Mouse (Mus musculus) stomach, embryonic 14.5 days (tissue): ENCODE measurements around the gene Tecpr2. TPM values are rescaled to one million over a fixed set of nuclear protein-coding genes. Genes with fewer than 3 reads are reported as not detected.
A peak's percentile ranks its signal among the peaks of the same experiment; 100 is the strongest.

ENCODE experiments used
- ATAC-seq: fragments of 200-750 bp; cut with Nextera tagmentation; 2 replicates; pipeline ENCODE4 v1.8.0; 2017; ENCODE audit warnings: low read depth, moderate TSS enrichment; ENCODE audit not compliant: insufficient number of reproducible peaks, insufficient read depth, low FRiP score
- H3K27ac ChIP-seq: fragments of 300-500 bp; sonication (generic); 2 replicates; pipeline ENCODE4 v1.5.1; 2014; ENCODE audit warnings: mild to moderate bottlenecking, low read length, moderate library complexity, mixed read lengths
- H3K27me3 ChIP-seq: fragments of 300-500 bp; sonication (generic); 2 replicates; pipeline ENCODE4 v1.6.1; 2014; ENCODE audit warnings: low read length, control low read depth, mixed read lengths; ENCODE audit not compliant: control insufficient read depth, insufficient read depth
- H3K36me3 ChIP-seq: fragments of 300-500 bp; sonication (generic); 2 replicates; pipeline ENCODE4 v1.6.1; 2014; ENCODE audit warnings: mild to moderate bottlenecking, control low read depth, low read length, moderate library complexity, mixed read lengths; ENCODE audit not compliant: control insufficient read depth, insufficient read depth
- H3K4me1 ChIP-seq: fragments of 300-500 bp; sonication (generic); 2 replicates; pipeline ENCODE4 v1.6.1; 2014; ENCODE audit warnings: low read length, control low read depth, mixed read lengths; ENCODE audit not compliant: control insufficient read depth, insufficient read depth
- H3K4me2 ChIP-seq: fragments of 300-500 bp; sonication (generic); replicated peaks from 2 replicates; pipeline ENCODE4 v1.6.1; 2014; ENCODE audit warnings: low read depth, low read length, control low read depth
- H3K4me3 ChIP-seq: fragments of 300-500 bp; sonication (generic); 2 replicates; pipeline ENCODE4 v1.5.1; 2014; ENCODE audit warnings: low read depth, low read length, control low read depth
- H3K9ac ChIP-seq: fragments of 300-500 bp; sonication (generic); replicated peaks from 2 replicates; pipeline ENCODE4 v1.6.1; 2014; ENCODE audit warnings: low read depth, mild to moderate bottlenecking, control low read depth, low read length, moderate library complexity, mixed read lengths
- H3K9me3 ChIP-seq: fragments of 300-500 bp; sonication (generic); 2 replicates; pipeline ENCODE4 v1.6.1; 2016; ENCODE audit warnings: low read depth, low read length, control low read depth; ENCODE audit not compliant: control insufficient read depth
- WGBS: fragments of 180-500 bp; shearing (Covaris S2); extraction: QIAGEN DNeasy Blood & Tissue Kit; methylation state at CpG from one replicate; pipeline ENCODE4 v1.1.7; 2014; 5-methylcytosine and 5-hydroxymethylcytosine counted together
- polyA plus RNA-seq: library from polyadenylated mRNA; unstranded; fragments of >200 nt; fragmentation: Nextera tagmentation; extraction: Ambion mirVana; gene quantifications from 2 replicates; pipeline ENCODE4 v1.2.1, GENCODE M21; 2014

The Tecpr2 gene
- polyA plus RNA-seq, result 3.8 and 4.8 TPM in 2 replicates

GRCm38 (mm10) chr12:110889036-110890020, at the start of gene Tecpr2, which contains the start of gene Cinp:
TSS of gene Tecpr2 (plus strand) at chr12:110889264.
TSS of gene Cinp (minus strand) at chr12:110889145.
- under 1% methylated on average over 68 of the region's 74 CpGs for WGBS
- Histone ChIP-seq H3K9me3 (no peaks in the 10 kb centered on the region), H3K36me3 (no peaks in the 10 kb centered on the region), H3K27me3 (no peaks in the 10 kb centered on the region), H3K27ac (peak within 1 kb of the TSS; percentile 71), H3K4me1 (peaks cover 15% of the 10 kb centered on the region; the same call in 1 of the 2 replicates), H3K9ac (peak within 1 kb of the TSS; percentile 76), H3K4me3 (peak within 1 kb of the TSS; percentile 86), H3K4me2 (peak within 1 kb of the TSS; percentile 81)
- peak; percentile 100 for ATAC-seq

- Histone ChIP-seq H3K27me3 (no peaks in the 10 kb centered on the region), H3K4me1 (peaks cover 4% of the 10 kb centered on the region; the same call in 1 of the 2 replicates), H3K4me2 (peak within 1 kb of the TSS; percentile 73), H3K9ac (peak within 1 kb of the TSS; percentile 36; the same call in 1 of the 2 replicates), H3K9me3 (no peaks in the 10 kb centered on the region), H3K27ac (peak within 1 kb of the TSS; percentile 44; the same call in 1 of the 2 replicates), H3K4me3 (peak within 1 kb of the TSS; percentile 64), H3K36me3 (no peaks in the 10 kb centered on the region)
- ATAC-seq, result peak; percentile 67; the same call in 1 of the 2 replicates
- WGBS, result under 1% methylated on average over 71 of the region's 71 CpGs
Measured at GRCm38 (mm10) chr12:110840348-110841198, 48.5 kb upstream of the Tecpr2 start, which contains the start of gene Mok. TSS of gene Mok (minus strand) at chr12:110840939.

- H3K9me3 ChIP-seq, result no peaks in the 10 kb centered on the region
- H3K4me1 ChIP-seq, result peaks cover 9% of the 10 kb centered on the region
- ATAC-seq, result no peak
- H3K27me3 ChIP-seq, result no peaks in the 10 kb centered on the region
- no peak overlapping the region for H3K9ac ChIP-seq
- no peak overlapping the region for H3K27ac ChIP-seq
- 69% methylated on average over 5 of the region's 5 CpGs for WGBS
- H3K4me2 ChIP-seq, result no peak overlapping the region
- no peak overlapping the region for H3K4me3 ChIP-seq
- H3K36me3 ChIP-seq, result no peaks in the 10 kb centered on the region
Measured at GRCm38 (mm10) chr12:110841731-110842493, 47.2 kb upstream of the Tecpr2 start.

GRCm38 (mm10) chr12:110843194-110844048, 45.6 kb upstream of the Tecpr2 start:
- no peaks in the 10 kb centered on the region for H3K36me3 ChIP-seq
- peaks cover 9% of the 10 kb centered on the region for H3K4me1 ChIP-seq
- no peak for ATAC-seq
- no peak overlapping the region for H3K27ac ChIP-seq
- WGBS, result 17% methylated on average over 32 of the region's 32 CpGs
- H3K27me3 ChIP-seq, result no peaks in the 10 kb centered on the region
- peak overlapping the region; percentile 21; the same call in 1 of the 2 replicates for H3K9ac ChIP-seq
- peak overlapping the region; percentile 76 for H3K4me2 ChIP-seq
- no peaks in the 10 kb centered on the region for H3K9me3 ChIP-seq
- H3K4me3 ChIP-seq, result peak overlapping the region; percentile 54

GRCm38 (mm10) chr12:110844227-110845130, 44.6 kb upstream of the Tecpr2 start:
- H3K4me2 ChIP-seq, result peak overlapping the region; percentile 76
- WGBS, result under 1% methylated on average over 42 of the region's 42 CpGs
- H3K9me3 ChIP-seq, result no peaks in the 10 kb centered on the region
- peak overlapping the region; percentile 82 for H3K27ac ChIP-seq
- peak overlapping the region; percentile 42; the same call in 1 of the 2 replicates for H3K9ac ChIP-seq
- no peaks in the 10 kb centered on the region for H3K36me3 ChIP-seq
- ATAC-seq, result peak; percentile 11
- H3K27me3 ChIP-seq, result no peaks in the 10 kb centered on the region
- H3K4me3 ChIP-seq, result peak overlapping the region; percentile 54
- peaks cover 9% of the 10 kb centered on the region for H3K4me1 ChIP-seq

GRCm38 (mm10) chr12:110845131-110845880, 43.8 kb upstream of the Tecpr2 start:
- Histone ChIP-seq H3K4me1 (peaks cover 5% of the 10 kb centered on the region), H3K9me3 (no peaks in the 10 kb centered on the region), H3K4me2 (peak overlapping the region; percentile 76), H3K27ac (peak overlapping the region; percentile 82), H3K27me3 (no peaks in the 10 kb centered on the region), H3K36me3 (no peaks in the 10 kb centered on the region), H3K4me3 (peak overlapping the region; percentile 54), H3K9ac (peak overlapping the region; percentile 42; the same call in 1 of the 2 replicates)
- ATAC-seq, result peak; percentile 94
- under 1% methylated on average over 36 of the region's 36 CpGs for WGBS
